Mouse (Mus musculus): Measurements from ENCODE around the gene Mob3b.

GRCm38 (mm10) chr4:35187617-35188326, 30.5 kb upstream of the Mob3b start:
- TF ChIP-seq POLR2A (IDR thresholded peaks at IDR 0.05; ENCODE audit: control insufficient read depth, extremely low read depth, insufficient read depth, low read length, poor library complexity) (no peak), CTCF (IDR thresholded peaks at IDR 0.05; ENCODE audit: borderline replicate concordance, control insufficient read depth, extremely low read depth, insufficient read depth, low read length, poor library complexity) (no peak)
